8 mouse cellular contexts compared by ENCODE assay signal in the genomic region with DNA sequence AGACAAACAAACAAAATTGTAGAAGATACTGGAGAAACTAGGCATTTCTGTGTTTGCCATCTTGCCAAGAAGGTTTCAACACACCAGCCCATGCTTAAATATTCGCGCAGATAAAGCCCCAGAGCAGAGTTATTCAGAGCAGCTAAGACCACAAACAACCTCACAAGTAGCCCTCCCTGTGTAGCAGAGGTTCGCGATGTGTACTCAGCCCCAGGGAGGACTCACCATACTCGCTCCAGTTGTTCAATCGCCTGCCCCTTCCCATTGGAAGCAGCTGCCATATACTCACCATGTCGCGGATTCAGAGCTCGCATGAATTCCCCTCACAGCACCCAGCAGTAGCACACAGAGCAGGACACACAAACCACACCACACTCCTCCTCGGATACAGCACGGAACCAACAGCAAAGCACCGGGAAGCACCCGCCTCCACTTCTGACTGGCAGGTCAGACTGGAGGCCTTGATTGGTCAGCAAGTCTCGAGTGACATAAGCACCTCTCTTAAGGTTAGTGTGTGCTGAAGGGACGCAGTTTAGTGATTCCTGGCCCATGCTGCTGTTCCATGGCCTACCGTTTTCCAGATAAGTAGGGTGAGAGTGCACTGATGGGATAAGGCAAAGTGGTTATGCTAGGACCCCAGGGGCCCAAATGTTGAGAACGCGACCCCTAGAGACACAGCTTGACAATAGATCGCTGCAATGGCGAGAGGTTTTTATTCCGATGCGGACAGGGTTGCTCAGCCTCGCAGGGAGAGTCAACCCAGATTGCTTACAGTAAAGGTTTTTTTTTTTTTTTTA. TPM values are rescaled to one million over a fixed set of nuclear protein-coding genes. Genes with fewer than 3 reads are reported as not detected.
DNase-seq lines count a peak whose midpoint lies in the region; ATAC-seq and TF ChIP-seq lines count a peak whose summit lies in the region.
"Not testable (repeated sequence)": the region's sequence is repeated elsewhere in the genome, so short reads cannot be mapped to it uniquely, and the experiment has no call there.

Gene Zfp975, minus strand, starts transcription at position 381 of the 797 bp plus-strand sequence.

- ATAC-seq in frontal cortex, adult (ENCODE audit: low TSS enrichment), result peak; percentile 99
- ATAC-seq in hematopoietic stem cell, adult 5-6 weeks (replicated peaks in 1 of 2; ENCODE audit: insufficient read depth in 1 of 2, low FRiP score in 2 of 2, low TSS enrichment in 1 of 2, low read depth in 1 of 2, poor library complexity in 2 of 2, severe bottlenecking in 2 of 2), result peak; percentile 100
- ATAC-seq in lung, embryonic 14.5 days (ENCODE audit: insufficient read depth), result peak; percentile 99
- peak; percentile 73 for ATAC-seq in neutrophil, adult 5-6 weeks (ENCODE audit: extremely low read depth, insufficient number of reproducible peaks, low FRiP score, poor library complexity, severe bottlenecking)

- H3K27me3 ChIP-seq in lung, embryonic 14.5 days (ENCODE audit: insufficient read depth, low read length), result not testable (repeated sequence)

- peak within 1 kb of the TSS; percentile 58 for H3K4me2 ChIP-seq in lung, embryonic 14.5 days

- H3K9ac ChIP-seq in lung, embryonic 14.5 days, result peak within 1 kb of the TSS; percentile 60

- WGBS in lung, embryonic 14.5 days, result 1% methylated on average over 23 of the region's 23 CpGs

- H3K27ac ChIP-seq in lung, embryonic 14.5 days (ENCODE audit: low read depth), result peak within 1 kb of the TSS; percentile 87

- not testable (repeated sequence) for H3K36me3 ChIP-seq in lung, embryonic 14.5 days (ENCODE audit: insufficient read depth)

- H3K9me3 ChIP-seq in lung, embryonic 14.5 days (ENCODE audit: low read depth, low read length), result not testable (repeated sequence)

- H3K4me3 ChIP-seq in lung, embryonic 14.5 days (ENCODE audit: low read depth, low read length), result peak within 1 kb of the TSS; percentile 49

- DNase-seq in NIH3T3 (ENCODE audit: low read depth), result peak; percentile 89
- peak; percentile 86 for DNase-seq in cerebellum, adult 9-11 months
- peak; percentile 81 to 85 for DNase-seq in layer of hippocampus, adult 8-10 months (ENCODE audit: low spot score in 2 of 2)
- DNase-seq in lung, embryonic 14.5 days, result peak; percentile 86
- DNase-seq in testis, postnatal 14 days (ENCODE audit: low spot score), result peak; percentile 83

- TF ChIP-seq CTCF in lung, embryonic 14.5 days (IDR thresholded peaks at IDR 0.05; ENCODE audit: low read depth), result peak; percentile 31; the same call in 1 of the 2 replicates

- not testable (repeated sequence) for H3K4me1 ChIP-seq in lung, embryonic 14.5 days (ENCODE audit: insufficient read depth)

RNA-seq across cellular contexts. Expression of gene Zfp975, which starts in this region (rescaled TPM):
- 11.4 and 14.6 TPM in 2 replicates for total RNA-seq in hematopoietic stem cell, adult 5-6 weeks (2017)
- total RNA-seq in layer of hippocampus, adult 8-10 months (2022), result 10 to 100 TPM in 1 of 4 experiments, 1 to 10 TPM in 3; 6.5 to 10.8 (median 7.3) TPM
- polyA plus RNA-seq in lung, embryonic 14.5 days (2014; fragmentation: Nextera tagmentation; extraction: Ambion mirVana), result 8.8 and 10.4 TPM in 2 replicates
- total RNA-seq in neutrophil, adult 5-6 weeks (2017), result 2.0 and 2.1 TPM in 2 replicates

Comparison
In these comparisons a context has a peak if more than half of its experiments do, and no peak if none do; other contexts are left out.
1. Peak in every context shown above with its lines: DNase-seq, ATAC-seq, H3K4me3 ChIP-seq and H3K27ac ChIP-seq.